Mouse (Mus musculus) E14TG2a.4 (cell line): ENCODE measurements around the gene Carmil3.

ENCODE experiments used
- CTCF ChIP-seq: conservative IDR thresholded peaks from 2 replicates; pipeline ENCODE4 v1.5.1; 2014; ENCODE audit warnings: low read length
- NANOG ChIP-seq: IDR thresholded peaks from 2 replicates; pipeline ENCODE4 v1.6.1; 2014; ENCODE audit warnings: borderline replicate concordance, low read length, mixed read lengths
- POU5F1 ChIP-seq: IDR thresholded peaks from 2 replicates; pipeline ENCODE4 v1.6.1; 2014; ENCODE audit warnings: low read length, borderline replicate concordance

- no peak for TF ChIP-seq CTCF
- TF ChIP-seq NANOG: no peak
- no peak for TF ChIP-seq POU5F1
These were observed 12.6 kb upstream of the Carmil3 start for GRCm38 (mm10) chr14:55477829-55478228.
